Mouse (Mus musculus) olfactory bulb, adult 2 months (tissue): Measurements from ENCODE around the gene Frmd5. TPM values are rescaled to one million over a fixed set of nuclear protein-coding genes. Genes with fewer than 3 reads are reported as not detected.

ENCODE experiments used
- H3K27ac ChIP-seq: fragments of 200-500 bp; 2 replicates; pipeline ENCODE4 v1.5.1; 2012; ENCODE audit warnings: low read depth, low read length; ENCODE audit not compliant: insufficient read depth
- H3K4me1 ChIP-seq: fragments of 200-500 bp; 2 replicates; pipeline ENCODE4 v1.6.1; 2012; ENCODE audit warnings: low read length; ENCODE audit not compliant: control insufficient read depth, insufficient read depth
- H3K4me3 ChIP-seq: fragments of 200-500 bp; 2 replicates; pipeline ENCODE4 v1.5.1; 2012; ENCODE audit warnings: mild to moderate bottlenecking, low read depth, low read length, moderate library complexity; ENCODE audit not compliant: insufficient read depth
- CTCF ChIP-seq: fragments of 200-500 bp; IDR thresholded peaks from 2 replicates; pipeline ENCODE4 v1.5.1; 2012; ENCODE audit warnings: low read depth, mild to moderate bottlenecking, low read length, moderate library complexity; ENCODE audit not compliant: insufficient read depth
- POLR2A ChIP-seq: fragments of 200-500 bp; IDR thresholded peaks from 2 replicates; pipeline ENCODE4 v1.6.1; 2012; ENCODE audit warnings: mild to moderate bottlenecking, low read depth, low read length, moderate library complexity; ENCODE audit not compliant: insufficient read depth
- WGBS: fragments of 180-500 bp; shearing (Covaris S2); methylation state at CpG from one replicate; pipeline ENCODE4 v1.1.7; 2018; 5-methylcytosine and 5-hydroxymethylcytosine counted together
- polyA plus RNA-seq: library from polyadenylated mRNA; stranded (reverse); fragments of >200 nt; gene quantifications from 2 replicates; pipeline ENCODE4 v1.2.4, GENCODE M21; 2012; ENCODE audit warnings: low replicate concordance; ENCODE audit not compliant: missing spikeins, insufficient read depth, insufficient read length

The Frmd5 gene
- polyA plus RNA-seq, 1 experiment, result not detected

DNA sequence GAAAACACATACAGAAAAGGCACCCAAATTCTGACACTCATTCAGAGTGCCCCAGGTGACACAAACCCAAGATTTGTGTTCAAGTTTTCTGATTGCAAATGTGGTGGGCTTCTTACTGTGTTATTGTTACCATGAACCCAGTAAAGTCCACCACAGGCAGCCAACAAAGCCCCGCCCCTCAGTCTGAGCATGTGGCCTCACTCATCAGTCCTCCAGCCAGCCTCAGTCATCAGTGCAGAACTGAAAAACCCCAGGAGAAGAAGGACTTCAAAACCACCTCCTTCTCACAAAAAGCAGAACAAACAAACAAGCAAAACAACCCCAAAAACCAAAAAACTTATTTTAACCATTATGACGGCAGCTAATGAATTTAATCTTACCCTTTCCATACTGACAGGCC, 18.5 kb downstream of the Frmd5 start:
- no peak overlapping the region for H3K4me3 ChIP-seq
- H3K4me1 ChIP-seq, result no peaks in the 10 kb centered on the region
- TF ChIP-seq POLR2A (no peak), CTCF (no peak)
- H3K27ac ChIP-seq, result no peak overlapping the region
- WGBS, result 92% methylated on average over 2 of the region's 2 CpGs

DNA sequence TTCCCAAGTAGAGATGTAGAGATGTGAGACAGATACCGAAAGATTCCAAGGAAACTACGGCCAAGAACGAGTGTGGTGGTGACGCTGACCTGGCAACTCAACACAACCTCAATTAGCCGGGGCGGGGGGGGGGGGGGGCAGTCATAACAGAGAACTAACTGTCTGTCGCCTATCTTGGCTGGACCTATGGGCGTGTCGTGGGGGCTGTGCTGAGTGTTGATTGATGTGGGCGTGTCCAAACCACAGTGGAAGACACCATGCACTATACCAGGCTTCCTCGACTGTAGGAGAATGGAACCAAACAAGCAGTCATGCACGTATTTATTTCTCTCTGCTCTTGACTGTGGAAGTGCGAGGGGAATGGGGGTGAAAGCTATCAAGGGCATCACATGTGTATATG, 19.1 kb downstream of the Frmd5 start:
- no peak overlapping the region for H3K27ac ChIP-seq
- 53% methylated on average over 13 of the region's 13 CpGs for WGBS
- TF ChIP-seq CTCF (no peak), POLR2A (no peak)
- no peaks in the 10 kb centered on the region for H3K4me1 ChIP-seq
- no peak overlapping the region for H3K4me3 ChIP-seq

DNA sequence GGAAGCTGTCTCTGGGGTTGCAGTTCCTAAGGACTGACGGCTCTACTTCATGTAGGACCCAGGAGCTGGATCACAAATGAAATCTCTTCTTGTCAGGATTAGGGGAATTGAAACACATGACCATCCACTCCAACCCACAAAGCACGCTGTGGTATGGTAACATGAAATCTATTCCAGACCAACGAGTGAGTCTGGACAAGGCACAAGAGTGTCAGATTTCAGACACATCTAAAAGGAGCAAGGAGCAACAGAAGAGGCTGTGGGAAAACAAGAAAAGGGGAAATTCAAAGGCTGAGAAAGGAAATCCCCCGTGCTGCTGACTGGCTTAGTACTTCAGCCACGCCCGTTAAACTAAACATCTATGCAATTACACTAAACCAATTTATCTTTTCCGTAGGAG, 19.6 kb downstream of the Frmd5 start:
- H3K4me1 ChIP-seq, result no peaks in the 10 kb centered on the region
- 58% methylated on average over 7 of the region's 7 CpGs for WGBS
- no peak overlapping the region for H3K4me3 ChIP-seq
- H3K27ac ChIP-seq, result no peak overlapping the region
- TF ChIP-seq POLR2A (no peak), CTCF (no peak)

DNA sequence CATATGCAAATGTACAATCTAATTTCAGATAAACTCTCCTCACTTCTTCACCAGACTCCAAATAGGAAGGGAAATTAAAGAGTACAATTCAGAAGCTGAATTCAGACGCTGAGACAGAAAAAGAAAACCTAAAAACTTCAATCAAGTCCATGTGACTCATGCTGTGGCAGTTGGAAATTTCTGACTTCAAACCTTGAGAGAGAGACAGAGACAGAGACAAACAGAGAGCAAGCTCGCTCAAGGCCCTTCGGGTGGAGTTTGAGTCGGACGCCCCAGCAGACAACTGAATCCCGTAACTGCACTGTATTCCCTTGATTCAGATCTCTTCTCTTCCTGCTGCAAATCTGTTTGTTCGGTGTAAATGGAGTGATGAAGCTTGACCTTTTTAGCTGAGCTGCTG, 30.7 kb downstream of the Frmd5 start:
- TF ChIP-seq POLR2A (no peak), CTCF (no peak)
- no peak overlapping the region for H3K4me3 ChIP-seq
- WGBS, result 71% methylated on average over 7 of the region's 7 CpGs
- peaks cover 3% of the 10 kb centered on the region; the same call in 1 of the 2 replicates for H3K4me1 ChIP-seq
- H3K27ac ChIP-seq, result no peak overlapping the region

DNA sequence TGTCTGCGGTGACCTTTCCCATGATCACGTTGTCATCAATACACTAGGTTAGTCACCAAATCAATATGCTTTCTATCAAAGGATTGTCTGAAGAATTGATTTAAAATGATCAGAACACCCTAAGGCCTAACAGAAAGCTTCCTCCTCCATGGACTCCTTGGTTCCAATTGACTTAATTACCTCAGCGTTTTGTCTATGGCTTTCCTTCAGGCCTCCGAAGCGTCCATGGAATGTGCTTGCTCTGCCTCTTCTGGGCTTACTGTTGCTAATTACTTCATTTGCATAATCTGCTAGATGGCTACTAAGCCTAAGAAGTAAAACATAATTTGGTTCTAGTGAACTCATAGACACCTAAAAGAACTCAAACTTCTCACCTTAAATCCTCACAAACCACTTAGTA, 42.0 kb downstream of the Frmd5 start:
- H3K27ac ChIP-seq, result no peak overlapping the region
- 0 out of 2 replicates have a peak, but pooled peaks cover 2% of the 10 kb centered on the region for H3K4me1 ChIP-seq
- no peak for TF ChIP-seq POLR2A
- no peak for TF ChIP-seq CTCF
- 48% methylated on average over 5 of the region's 5 CpGs for WGBS
- H3K4me3 ChIP-seq, result no peak overlapping the region

DNA sequence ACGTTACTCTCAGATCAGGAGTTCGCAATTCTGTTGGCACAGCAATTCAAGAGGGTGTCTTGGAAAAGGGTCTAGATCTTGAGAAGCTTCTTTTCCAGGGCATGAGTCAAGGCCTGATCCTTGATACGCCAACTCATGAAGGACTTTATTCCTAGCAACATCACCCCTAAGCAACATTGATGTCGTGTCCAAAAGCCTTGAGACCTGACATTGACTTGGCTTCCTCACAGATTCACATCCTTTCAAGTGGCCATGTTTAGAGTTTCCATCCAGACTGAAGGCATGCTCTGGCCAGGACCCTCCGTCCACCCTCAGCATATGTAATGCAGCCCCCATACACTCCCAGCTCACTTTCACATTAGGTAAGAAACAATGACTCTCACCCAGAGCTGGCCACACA, 45.0 kb downstream of the Frmd5 start:
- 97% methylated on average over 5 of the region's 5 CpGs for WGBS
- Histone ChIP-seq H3K4me1 (no peaks in the 10 kb centered on the region), H3K4me3 (no peak overlapping the region), H3K27ac (no peak overlapping the region)
- TF ChIP-seq CTCF, result no peak
- TF ChIP-seq POLR2A, result no peak

DNA sequence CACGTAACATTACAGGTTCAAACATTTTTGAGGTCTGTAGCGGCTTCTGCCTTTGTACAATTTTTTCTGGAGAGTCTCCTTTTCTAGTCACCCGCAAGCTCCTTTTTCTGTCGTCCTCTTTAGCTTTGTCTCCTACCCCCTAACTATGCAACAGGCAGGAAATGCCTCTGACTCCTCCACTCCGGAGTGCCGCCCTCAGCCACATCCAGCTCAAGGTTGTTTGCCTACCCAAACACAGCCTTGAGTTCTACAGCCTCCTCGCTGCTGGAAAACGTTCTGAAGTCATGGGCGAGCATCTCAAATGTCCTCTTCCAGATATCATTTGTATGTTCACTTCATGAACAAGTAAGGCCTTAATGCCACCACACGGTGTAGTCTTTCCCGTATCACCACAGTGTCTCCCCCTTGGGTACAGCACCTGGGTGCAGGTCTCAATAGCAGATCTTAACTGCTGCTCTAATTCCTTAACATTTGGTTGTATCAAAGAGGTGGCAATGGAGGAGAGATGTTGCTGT, 45.5 kb downstream of the Frmd5 start:
- no peak overlapping the region for H3K4me3 ChIP-seq
- H3K4me1 ChIP-seq, result no peaks in the 10 kb centered on the region
- H3K27ac ChIP-seq, result no peak overlapping the region
- TF ChIP-seq POLR2A (no peak), CTCF (no peak)
- WGBS, result 90% methylated on average over 11 of the region's 11 CpGs

DNA sequence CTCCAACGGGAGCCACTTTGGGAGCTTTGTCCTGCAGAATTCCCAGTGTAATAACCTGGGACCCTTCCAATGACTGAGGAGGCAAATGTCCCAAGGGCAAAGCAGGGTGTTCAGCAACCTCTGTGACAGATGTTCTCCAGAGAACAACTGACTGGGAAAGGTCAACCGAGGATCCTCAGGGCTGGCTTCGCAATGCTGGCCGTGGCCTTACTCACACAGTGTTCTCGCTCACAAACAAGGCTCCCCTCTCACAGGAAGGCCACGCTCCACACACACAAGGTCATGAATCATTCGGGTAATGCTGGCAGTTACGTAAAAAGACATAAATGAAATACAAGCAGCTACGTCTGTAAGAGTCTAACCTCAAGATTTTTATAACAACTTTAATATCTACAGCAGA, 46.2 kb downstream of the Frmd5 start:
- 93% methylated on average over 9 of the region's 9 CpGs for WGBS

GRCm38 (mm10) chr2:121758258-121758657, 48.6 kb downstream of the Frmd5 start:
- 93% methylated on average over 8 of the region's 8 CpGs for WGBS
- H3K4me1 ChIP-seq, result no peaks in the 10 kb centered on the region
- no peak overlapping the region for H3K4me3 ChIP-seq
- H3K27ac ChIP-seq, result no peak overlapping the region
- no peak for TF ChIP-seq CTCF
- TF ChIP-seq POLR2A, result no peak

More for the DNA sequence above, 46.2 kb downstream of the Frmd5 start:
- Histone ChIP-seq H3K27ac (no peak overlapping the region), H3K4me1 (no peaks in the 10 kb centered on the region), H3K4me3 (no peak overlapping the region)
- TF ChIP-seq CTCF (no peak), POLR2A (no peak)

- Histone ChIP-seq H3K4me3 (no peak overlapping the region), H3K4me1 (no peaks in the 10 kb centered on the region), H3K27ac (no peak overlapping the region)
- TF ChIP-seq CTCF (no peak), POLR2A (no peak)
- 94% methylated on average over 1 of the region's 1 CpGs for WGBS
Measured at GRCm38 (mm10) chr2:121756336-121756735, 50.6 kb downstream of the Frmd5 start.
